Mouse (Mus musculus) CD4-positive naive resting alpha-beta T cell, adult 76 days (primary cell): Measurements from ENCODE around the gene Sdk2. TPM values are rescaled to one million over a fixed set of nuclear protein-coding genes. Genes with fewer than 3 reads are reported as not detected.

Experiments used
- total RNA-seq: library from RNA; stranded (reverse); gene quantifications from one replicate; pipeline ENCODE4 v1.2.4, GENCODE M21; 2023

The Sdk2 gene
- not detected for total RNA-seq

GRCm38 (mm10) chr11:114066951-114067762, at the start of gene Sdk2:
Gene Sdk2 (minus strand): TSS chr11:114067046.

GRCm38 (mm10) chr11:113751484-113752084, 315.3 kb downstream of the Sdk2 start, which contains the start of gene Cdc42ep4:
Gene Cdc42ep4 (minus strand): TSS chr11:113751881.

